Mouse (Mus musculus) liver, adult 2 months (tissue): ENCODE measurements at regions not wholly inside any gene's neighbourhood (a gene's known extent, or its start where the extent isn't known, plus 50 kb on each side); places are given as distances from the start of the nearest gene placed in this dataset.

ENCODE experiments used
- DNase-seq: peaks from one replicate; pipeline ENCODE4 v3.0.0-alpha.2; 2011; ENCODE audit warnings: low read depth, low spot score; ENCODE audit errors: extremely low read depth
- H3K27ac ChIP-seq: fragments of 200-500 bp; replicated peaks from 2 replicates; pipeline ENCODE4 v1.5.1; 2012; ENCODE audit warnings: low read depth, mild to moderate bottlenecking, control low read depth, inconsistent platforms, low read length; ENCODE audit not compliant: insufficient read depth
- H3K27me3 ChIP-seq: fragments of 200-500 bp; 2 replicates; pipeline ENCODE4 v1.6.1; 2012; ENCODE audit warnings: mild to moderate bottlenecking, moderate library complexity, low read length, inconsistent platforms; ENCODE audit not compliant: control insufficient read depth, insufficient read depth
- H3K36me3 ChIP-seq: fragments of 200-500 bp; 2 replicates; pipeline ENCODE4 v1.6.1; 2012; ENCODE audit warnings: low read length, inconsistent platforms; ENCODE audit not compliant: control insufficient read depth, insufficient read depth
- H3K4me1 ChIP-seq: fragments of 200-500 bp; 2 replicates; pipeline ENCODE4 v1.6.1; 2011; ENCODE audit warnings: low read length; ENCODE audit not compliant: control insufficient read depth, insufficient read depth
- H3K4me3 ChIP-seq: fragments of 200-500 bp; 2 replicates; pipeline ENCODE4 v1.5.1; 2011; ENCODE audit warnings: low read depth, mild to moderate bottlenecking, control low read depth, low read length, moderate library complexity; ENCODE audit not compliant: insufficient read depth
- H3K79me2 ChIP-seq: fragments of 200-500 bp; 2 replicates; pipeline ENCODE4 v1.6.1; 2012; ENCODE audit warnings: inconsistent platforms, mild to moderate bottlenecking, low read length, moderate library complexity; ENCODE audit not compliant: control insufficient read depth, insufficient read depth
- H3K9ac ChIP-seq: fragments of 200-500 bp; 2 replicates; pipeline ENCODE4 v1.6.1; 2012; ENCODE audit warnings: low read depth, mild to moderate bottlenecking, control low read depth, inconsistent platforms, low read length
- CTCF ChIP-seq: fragments of 200-500 bp; IDR thresholded peaks from 2 replicates; pipeline ENCODE4 v1.5.1; 2011; ENCODE audit warnings: low read depth, low read length, control low read depth
- POLR2A ChIP-seq: fragments of 200-500 bp; IDR thresholded peaks from 2 replicates; pipeline ENCODE4 v1.6.1; 2011; ENCODE audit warnings: low read length, control low read depth; ENCODE audit not compliant: insufficient read depth; ENCODE audit errors: extremely low read depth
- WGBS: fragments of 180-500 bp; shearing (Covaris S2); methylation state at CpG from one replicate; pipeline ENCODE4 v1.1.7; 2018; 5-methylcytosine and 5-hydroxymethylcytosine counted together

DNA sequence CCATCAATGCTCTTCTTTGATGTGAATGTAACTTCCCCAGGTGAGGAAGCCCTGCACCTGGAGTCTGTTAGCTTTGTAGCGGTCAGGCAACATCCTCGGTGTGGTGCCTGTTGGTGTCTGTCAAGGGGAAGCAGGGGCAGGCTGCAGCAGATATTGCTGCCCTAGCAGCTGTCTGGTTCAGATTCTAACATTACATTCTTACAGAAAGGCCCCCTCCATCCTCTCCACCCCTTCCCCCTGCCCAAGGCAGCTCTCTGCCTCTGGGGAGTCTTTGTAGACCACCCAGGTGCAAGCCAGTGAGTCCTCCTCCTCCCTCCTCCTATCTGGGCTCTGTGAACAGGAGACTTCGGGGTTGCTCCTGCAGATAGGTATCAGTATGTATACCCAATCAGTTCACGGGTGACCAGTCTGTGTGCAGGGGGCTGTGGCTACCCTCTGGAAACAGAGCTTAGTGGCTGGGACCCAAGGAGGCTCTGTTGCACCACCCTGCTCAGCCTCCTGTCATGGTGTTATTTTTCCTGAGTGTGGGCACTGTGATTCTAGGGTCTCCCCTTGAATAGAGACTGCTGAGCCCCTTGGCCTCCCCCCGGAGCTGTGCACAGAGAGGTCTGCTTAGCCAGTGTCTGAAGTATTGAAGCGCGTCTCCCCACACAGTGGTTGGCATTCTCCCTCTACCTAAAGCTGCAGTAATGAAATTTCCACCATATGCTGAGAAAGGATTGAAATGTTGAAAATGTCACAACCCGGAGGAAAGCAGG is 394.6 kb upstream of the Zmiz1 start:
- TF ChIP-seq CTCF (no peak), POLR2A (no peak)
- H3K79me2 ChIP-seq: no peaks in the 10 kb centered on the region

DNA sequence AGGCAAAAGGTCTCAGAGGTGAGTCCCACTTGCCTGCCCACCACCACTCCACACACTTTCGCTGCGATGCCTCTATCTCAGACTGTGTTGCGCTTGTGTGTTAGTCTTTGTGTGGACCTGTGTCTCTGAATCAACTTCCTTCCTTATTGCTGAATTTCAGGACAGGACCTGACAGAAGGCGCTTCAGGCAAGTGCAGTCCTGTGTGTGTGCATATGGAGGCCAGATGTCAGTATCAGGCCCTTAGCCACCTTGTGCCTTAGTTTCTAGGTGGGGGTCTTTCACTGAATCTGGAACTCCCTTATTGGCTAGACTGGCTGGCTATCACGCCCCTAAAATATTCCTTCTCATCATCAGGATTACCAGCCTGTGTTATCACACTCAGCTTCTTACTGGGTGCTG is 391.6 kb upstream of the Zmiz1 start:
- TF ChIP-seq CTCF: no peak
- no peak for DNase-seq
- Histone ChIP-seq H3K27ac (no peak overlapping the region), H3K79me2 (no peaks in the 10 kb centered on the region), H3K4me3 (no peak overlapping the region), H3K9ac (no peak overlapping the region), H3K36me3 (no peaks in the 10 kb centered on the region), H3K4me1 (no peaks in the 10 kb centered on the region), H3K27me3 (no peaks in the 10 kb centered on the region)
- WGBS: 94% methylated on average over 5 of the region's 5 CpGs

More for the DNA sequence above, 394.6 kb upstream of the Zmiz1 start:
- H3K36me3 ChIP-seq: no peaks in the 10 kb centered on the region
- H3K27me3 ChIP-seq: no peaks in the 10 kb centered on the region
- no peak overlapping the region for H3K9ac ChIP-seq
- no peak overlapping the region for H3K27ac ChIP-seq
- H3K4me3 ChIP-seq: no peak overlapping the region
- DNase-seq: no peak
- H3K4me1 ChIP-seq: no peaks in the 10 kb centered on the region
- WGBS: 66% methylated on average over 8 of the region's 8 CpGs

DNA sequence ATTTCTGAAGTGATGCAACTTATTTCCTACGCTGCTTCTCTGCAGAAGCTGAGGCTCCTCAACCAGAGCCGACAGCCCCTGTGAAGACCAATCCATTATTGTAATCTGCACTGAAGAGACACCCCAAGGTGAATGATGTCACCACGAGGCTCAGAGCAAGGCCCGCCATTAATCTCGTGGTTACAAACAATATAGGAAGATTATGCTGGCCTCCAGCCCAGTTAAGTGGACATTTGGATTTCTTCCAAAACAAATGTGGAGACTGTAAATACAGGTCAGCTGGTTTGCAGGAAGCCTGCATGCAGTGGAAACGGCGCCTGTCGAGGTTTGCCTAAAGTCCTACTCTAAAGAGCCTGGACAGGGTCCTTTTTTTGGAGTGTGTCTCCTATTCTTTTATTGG is 390.6 kb upstream of the Zmiz1 start:
- 10% methylated on average over 8 of the region's 8 CpGs for WGBS
- no peaks in the 10 kb centered on the region for H3K79me2 ChIP-seq
- H3K4me1 ChIP-seq: no peaks in the 10 kb centered on the region
- H3K27ac ChIP-seq: no peak overlapping the region
- DNase-seq: no peak
- no peaks in the 10 kb centered on the region for H3K27me3 ChIP-seq
- no peaks in the 10 kb centered on the region for H3K36me3 ChIP-seq
- TF ChIP-seq CTCF (no peak), POLR2A (no peak)
- H3K4me3 ChIP-seq: no peak overlapping the region
- H3K9ac ChIP-seq: no peak overlapping the region

DNA sequence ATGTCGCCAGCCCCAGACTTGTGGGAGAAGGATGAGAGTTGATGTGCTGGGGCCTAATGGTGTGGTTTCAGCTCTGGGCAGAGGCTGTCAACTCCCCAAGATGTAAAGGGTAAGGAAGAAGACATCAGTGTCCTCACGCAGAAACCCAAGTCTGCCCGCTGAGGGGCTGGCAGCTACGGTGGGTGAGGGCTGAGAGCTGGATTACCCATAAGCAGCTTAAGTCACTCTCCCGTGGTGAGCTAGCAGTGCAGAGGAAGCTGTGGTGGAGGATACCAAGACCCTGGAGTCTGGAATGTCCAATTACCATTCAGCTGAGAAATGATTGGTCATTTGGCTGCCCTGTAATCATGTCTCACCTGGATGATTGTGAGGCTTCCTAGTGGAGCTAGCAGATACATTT is 385.8 kb upstream of the Zmiz1 start:
- Histone ChIP-seq H3K4me3 (no peak overlapping the region), H3K27me3 (no peaks in the 10 kb centered on the region), H3K9ac (no peak overlapping the region), H3K4me1 (no peaks in the 10 kb centered on the region), H3K27ac (no peak overlapping the region), H3K79me2 (no peaks in the 10 kb centered on the region), H3K36me3 (no peaks in the 10 kb centered on the region)
- TF ChIP-seq POLR2A (no peak), CTCF (no peak)
- no peak for DNase-seq
- WGBS: 78% methylated on average over 5 of the region's 5 CpGs

DNA sequence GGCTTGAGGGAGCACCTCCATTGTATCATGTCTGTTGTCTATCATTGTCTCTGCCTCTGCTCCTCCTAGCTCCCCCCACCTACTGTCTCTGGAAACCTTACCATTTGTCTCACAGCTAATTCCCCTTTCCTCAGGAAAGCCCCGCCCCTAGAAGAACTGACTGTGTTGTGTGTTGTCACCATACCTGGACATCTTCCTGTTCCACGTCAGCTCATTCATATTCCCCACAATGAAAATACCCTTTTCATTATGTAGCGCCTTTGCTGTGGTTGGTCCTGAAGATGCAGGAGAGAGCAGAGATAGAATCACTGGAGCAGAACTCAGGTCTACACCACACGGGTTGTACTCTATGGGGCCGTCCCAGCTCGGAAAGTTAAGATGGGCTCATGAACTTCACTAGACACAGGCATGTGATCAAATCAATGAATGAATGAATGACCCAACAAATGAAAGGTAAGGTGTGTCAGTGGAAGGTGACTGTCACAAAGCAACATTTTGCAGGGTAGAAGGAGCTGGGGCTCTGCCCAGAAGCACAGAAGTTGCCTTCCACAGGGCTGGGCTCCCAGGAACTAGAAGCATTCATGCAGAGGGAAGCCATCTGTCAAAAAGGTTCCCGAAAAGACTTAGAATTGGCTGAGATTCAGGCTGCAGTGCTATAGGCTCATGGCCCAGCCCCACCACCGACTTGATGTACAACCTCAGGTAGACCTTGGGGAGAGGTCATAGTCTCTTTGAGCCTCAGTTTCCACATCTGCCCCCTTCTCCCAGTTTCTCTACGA is 384.8 kb upstream of the Zmiz1 start:
- Histone ChIP-seq H3K27ac (no peak overlapping the region), H3K4me1 (no peaks in the 10 kb centered on the region), H3K79me2 (no peaks in the 10 kb centered on the region), H3K36me3 (no peaks in the 10 kb centered on the region), H3K27me3 (no peaks in the 10 kb centered on the region), H3K9ac (no peak overlapping the region), H3K4me3 (no peak overlapping the region)
- no peak for TF ChIP-seq POLR2A
- WGBS: 88% methylated on average over 9 of the region's 9 CpGs
- no peak for DNase-seq

DNA sequence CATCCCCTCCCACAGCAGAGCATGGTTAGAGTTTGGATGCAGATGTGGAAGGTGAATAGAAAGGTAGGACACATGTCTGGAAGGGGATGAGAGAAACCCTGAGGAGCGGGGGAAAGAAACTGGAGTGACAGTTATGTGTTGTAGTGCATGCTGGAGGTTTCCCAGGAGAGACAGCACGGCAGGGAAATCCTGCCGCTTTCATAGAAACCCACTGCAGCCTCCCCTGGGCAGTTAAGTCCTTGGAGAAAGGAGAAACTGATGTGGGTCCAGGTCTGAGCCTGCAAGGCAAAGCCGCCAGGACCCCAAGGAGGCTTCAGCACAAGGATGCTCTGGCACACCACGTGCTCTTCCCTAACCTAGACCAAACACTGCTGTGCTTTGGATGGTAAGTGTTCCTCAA is 384.1 kb upstream of the Zmiz1 start:
- no peak for TF ChIP-seq CTCF
- TF ChIP-seq POLR2A: no peak
- Histone ChIP-seq H3K27me3 (no peaks in the 10 kb centered on the region), H3K36me3 (no peaks in the 10 kb centered on the region), H3K4me1 (no peaks in the 10 kb centered on the region), H3K9ac (no peak overlapping the region), H3K27ac (no peak overlapping the region), H3K4me3 (no peak overlapping the region), H3K79me2 (no peaks in the 10 kb centered on the region)
- WGBS: 90% methylated on average over 5 of the region's 5 CpGs
- DNase-seq: no peak
